Mouse (Mus musculus): ENCODE measurements at regions not wholly inside any gene's neighbourhood (a gene's known extent, or its start where the extent isn't known, plus 50 kb on each side); places are given as distances from the start of the nearest gene placed in this dataset.

- no peak for TF ChIP-seq MAX (IDR thresholded peaks at IDR 0.05; ENCODE audit: low read depth)
- no peak for TF ChIP-seq MYOD1 (IDR thresholded peaks at IDR 0.05; ENCODE audit: control insufficient read depth in 1 of 3, insufficient read length in 2 of 3, low read depth in 2 of 3)
- TF ChIP-seq REST (IDR thresholded peaks at IDR 0.05; ENCODE audit: insufficient read depth, insufficient read length), result no peak
- TF ChIP-seq E2F4 (IDR thresholded peaks at IDR 0.05; ENCODE audit: insufficient read depth), result no peak
- no peak for TF ChIP-seq POLR2A (IDR thresholded peaks at IDR 0.05; ENCODE audit: insufficient read length, low read depth)
- no peak for TF ChIP-seq POLR2AphosphoS2 (IDR thresholded peaks at IDR 0.05; ENCODE audit: insufficient read length, low read depth)
- no peak for TF ChIP-seq MYOG (IDR thresholded peaks at IDR 0.05; ENCODE audit: control insufficient read depth in 1 of 3, insufficient read depth in 1 of 3, insufficient read length in 2 of 3, low read depth in 2 of 3)
- TF ChIP-seq USF1 (IDR thresholded peaks at IDR 0.05; ENCODE audit: low read depth), result no peak
- TF ChIP-seq SRF (IDR thresholded peaks at IDR 0.05; ENCODE audit: control insufficient read depth, insufficient read length, low read depth), result no peak
- TF ChIP-seq TCF12 (IDR thresholded peaks at IDR 0.05; ENCODE audit: insufficient read depth, poor library complexity, severe bottlenecking), result no peak
Observed at GRCm38 (mm10) chr3:132353204-132353603, 268.1 kb downstream of the Dkk2 start.
